Comparison of ENCODE assay signal across 10 mouse cellular contexts in the genomic region with DNA sequence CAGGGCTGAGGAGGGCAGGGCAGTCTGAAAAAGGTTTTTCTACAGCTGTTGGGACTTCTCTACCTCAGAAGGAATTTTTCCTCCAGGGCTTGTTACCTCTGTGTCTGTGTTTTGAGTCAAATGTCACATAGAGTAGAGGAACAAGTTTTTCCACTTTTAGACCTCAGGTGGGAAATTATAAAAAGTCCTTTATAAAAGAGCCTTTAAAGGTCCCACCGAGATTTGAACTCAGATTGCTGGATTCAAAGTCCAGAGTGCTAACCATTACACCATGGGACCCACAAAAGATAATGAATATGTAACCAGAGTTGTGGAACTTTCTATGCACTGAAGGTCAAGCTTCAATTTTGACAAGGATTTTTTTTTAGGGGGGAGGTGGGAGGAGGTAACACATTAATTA. TPM values are rescaled to one million over a fixed set of nuclear protein-coding genes. Genes with fewer than 3 reads are reported as not detected.
DNase-seq lines count a peak whose midpoint lies in the region; ATAC-seq and TF ChIP-seq lines count a peak whose summit lies in the region.
"Had no signal": no experiment of that assay in that cellular context is flagged by ENCODE, and none has a peak within 500 bp of the region (broad histone marks: within the 10 kb centered on the region; RNA-seq: fewer than 3 reads in every experiment).

No protein-coding gene starts in this region.

- H3K9me3 ChIP-seq in heart, embryonic 11.5 days (replicated peaks; ENCODE audit: control insufficient read depth, low read length), result no peaks in the 10 kb centered on the region
- no peaks in the 10 kb centered on the region for H3K9me3 ChIP-seq in embryonic facial prominence, embryonic 14.5 days (ENCODE audit: control insufficient read depth, low read length)
- H3K9me3 ChIP-seq in limb, embryonic 13.5 days, result no peaks in the 10 kb centered on the region
- H3K9me3 ChIP-seq: midbrain, embryonic 12.5 days had no signal

- no peak for ATAC-seq in heart, embryonic 11.5 days (replicated peaks; ENCODE audit: insufficient number of reproducible peaks, low FRiP score, low TSS enrichment)
- no peak; the same call in 1 of the 2 replicates for ATAC-seq in embryonic facial prominence, embryonic 14.5 days (ENCODE audit: low read depth)
- no peak for ATAC-seq in limb, embryonic 13.5 days (ENCODE audit: low FRiP score, low read depth)
- ATAC-seq in megakaryocyte, adult 5-6 weeks (ENCODE audit: poor library complexity, severe bottlenecking), result no peak

- no peak for TF ChIP-seq CTCF in heart, adult 2 months (IDR thresholded peaks at IDR 0.05)

- TF ChIP-seq EP300 in heart, adult 2 months (IDR thresholded peaks at IDR 0.05; ENCODE audit: insufficient read depth, low read depth, low read length), result no peak

- H3K27me3 ChIP-seq in heart, embryonic 11.5 days (ENCODE audit: control insufficient read depth, insufficient read depth, low read length), result no peaks in the 10 kb centered on the region
- no peaks in the 10 kb centered on the region; the same call in 1 of the 2 replicates for H3K27me3 ChIP-seq in heart, adult 2 months (ENCODE audit: control insufficient read depth, insufficient read depth, low read length)
- H3K27me3 ChIP-seq in embryonic facial prominence, embryonic 14.5 days (replicated peaks; ENCODE audit: control insufficient read depth, insufficient read depth, low read length), result no peaks in the 10 kb centered on the region
- peaks cover 11% of the 10 kb centered on the region for H3K27me3 ChIP-seq in limb, embryonic 13.5 days

- no peak for DNase-seq in heart, adult 2 months
- DNase-seq in 3T3-L1 (ENCODE audit: low read depth, low spot score), result peak; percentile 48
- DNase-seq in embryonic facial prominence, embryonic 14.5 days (ENCODE audit: low spot score), result peak; percentile 54
- DNase-seq in urinary bladder, postnatal 25 days (ENCODE audit: low spot score), result no peak
- no peak for DNase-seq in left cerebral cortex, postnatal 4 days

- TF ChIP-seq POLR2A in heart, adult 2 months (IDR thresholded peaks at IDR 0.05; ENCODE audit: insufficient read depth, low read depth, low read length), result no peak

- no peaks in the 10 kb centered on the region for H3K79me2 ChIP-seq in heart, adult 2 months (replicated peaks; ENCODE audit: control insufficient read depth, insufficient read depth, low read length)

- 0 out of 2 replicates have a peak overlapping the region, but pooled peaks have one; percentile 16 for H3K9ac ChIP-seq in heart, embryonic 11.5 days (ENCODE audit: low read depth, low read length)
- no peak overlapping the region for H3K9ac ChIP-seq in heart, adult 2 months (ENCODE audit: low read depth, low read length)
- H3K9ac ChIP-seq in embryonic facial prominence, embryonic 14.5 days (ENCODE audit: low read depth, low read length), result no peak overlapping the region
- H3K9ac ChIP-seq in limb, embryonic 13.5 days, result no peak overlapping the region
- H3K9ac ChIP-seq: midbrain, embryonic 12.5 days had no signal

- intact Hi-C loops in heart, adult 2 months (cut with DNase I), result no loop called here
- intact Hi-C loops in left cerebral cortex, postnatal 4 days (cut with DNase I), result loop anchor here (10.0 kb wide), 1 partner anchor 757 kb away; no protein-coding TSS in a partner anchor

- H3K36me3 ChIP-seq in heart, embryonic 11.5 days (ENCODE audit: control insufficient read depth, insufficient read depth, low read length), result no peaks in the 10 kb centered on the region
- H3K36me3 ChIP-seq in heart, adult 2 months (ENCODE audit: control insufficient read depth, insufficient read depth, low read length), result no peaks in the 10 kb centered on the region
- no peaks in the 10 kb centered on the region for H3K36me3 ChIP-seq in embryonic facial prominence, embryonic 14.5 days (ENCODE audit: control insufficient read depth, insufficient read depth, low read length)
- H3K36me3 ChIP-seq in limb, embryonic 13.5 days, result no peaks in the 10 kb centered on the region
- H3K36me3 ChIP-seq: midbrain, embryonic 12.5 days had no signal

- 11% methylated on average over 1 of the region's 1 CpGs for WGBS in heart, embryonic 11.5 days (ENCODE audit: insufficient replicate concordance)
- 13% methylated on average over 1 of the region's 1 CpGs for WGBS in heart, adult 2 months
- 2% methylated on average over 1 of the region's 1 CpGs for WGBS in embryonic facial prominence, embryonic 14.5 days
- WGBS in limb, embryonic 13.5 days, result 3% methylated on average over 1 of the region's 1 CpGs

- H3K4me3 ChIP-seq in heart, embryonic 11.5 days (ENCODE audit: low read depth, low read length), result peak overlapping the region; percentile 25
- no peak overlapping the region for H3K4me3 ChIP-seq in heart, adult 2 months
- H3K4me3 ChIP-seq in embryonic facial prominence, embryonic 14.5 days (ENCODE audit: low read depth, low read length), result no peak overlapping the region
- peak overlapping the region; percentile 22; the same call in 1 of the 2 replicates for H3K4me3 ChIP-seq in limb, embryonic 13.5 days

- no peaks in the 10 kb centered on the region; the same call in 1 of the 2 replicates for H3K4me1 ChIP-seq in heart, embryonic 11.5 days (ENCODE audit: control insufficient read depth, insufficient read depth, low read length)
- no peaks in the 10 kb centered on the region for H3K4me1 ChIP-seq in heart, adult 2 months (ENCODE audit: control insufficient read depth, insufficient read depth, low read length)
- no peaks in the 10 kb centered on the region for H3K4me1 ChIP-seq in embryonic facial prominence, embryonic 14.5 days (ENCODE audit: control insufficient read depth, insufficient read depth, low read length)
- 0 out of 2 replicates have a peak, but pooled peaks cover 3% of the 10 kb centered on the region for H3K4me1 ChIP-seq in limb, embryonic 13.5 days

- peak overlapping the region; percentile 58 for H3K4me2 ChIP-seq in heart, embryonic 11.5 days
- H3K4me2 ChIP-seq in embryonic facial prominence, embryonic 14.5 days (ENCODE audit: low read depth, low read length), result 0 out of 2 replicates have a peak overlapping the region, but pooled peaks have one; percentile 13
- peak overlapping the region; percentile 42 for H3K4me2 ChIP-seq in limb, embryonic 13.5 days (replicated peaks)
- H3K4me2 ChIP-seq: midbrain, embryonic 12.5 days had no signal

- H3K27ac ChIP-seq in heart, embryonic 11.5 days (ENCODE audit: low read depth, low read length), result no peak overlapping the region
- H3K27ac ChIP-seq in heart, adult 2 months, result no peak overlapping the region
- no peak overlapping the region for H3K27ac ChIP-seq in embryonic facial prominence, embryonic 14.5 days (replicated peaks; ENCODE audit: low read depth, low read length)
- H3K27ac ChIP-seq in limb, embryonic 13.5 days, result no peak overlapping the region
- H3K27ac ChIP-seq: midbrain, embryonic 12.5 days had no signal

RNA-seq across cellular contexts. Expression of a gene that starts 24.3 kb away (rescaled TPM):
- not detected in 2 replicates for polyA plus RNA-seq in heart, embryonic 11.5 days (2014; fragmentation: Nextera tagmentation; extraction: Ambion mirVana)
- total RNA-seq in heart, adult 2 months (2021), result not detected
- polyA plus RNA-seq in heart, adult 2 months (2012; rRNA removed), result not detected in 2 replicates
- not detected in 2 replicates for polyA plus RNA-seq in embryonic facial prominence, embryonic 14.5 days (2014; fragmentation: Nextera tagmentation; extraction: Ambion mirVana)
- not detected in 2 replicates for polyA plus RNA-seq in limb, embryonic 13.5 days (2015; fragmentation: Nextera tagmentation; extraction: Ambion mirVana)
- not detected for total RNA-seq in left cerebral cortex, postnatal 4 days (2021)
- not detected in 2 replicates for total RNA-seq in megakaryocyte, adult 5-6 weeks (2015)
- not detected in 2 replicates for total RNA-seq in megakaryocyte, adult 5-6 weeks (2017)
- polyA plus RNA-seq: midbrain, embryonic 12.5 days; spleen, adult 2 months had no signal

RNA-seq across cellular contexts. Expression of a gene that starts 43.7 kb away (rescaled TPM):
- not detected in 2 replicates for polyA plus RNA-seq in heart, embryonic 11.5 days (2014; fragmentation: Nextera tagmentation; extraction: Ambion mirVana)
- not detected for total RNA-seq in heart, adult 2 months (2021)
- not detected in 2 replicates for polyA plus RNA-seq in heart, adult 2 months (2012; rRNA removed)
- not detected in 2 replicates for polyA plus RNA-seq in embryonic facial prominence, embryonic 14.5 days (2014; fragmentation: Nextera tagmentation; extraction: Ambion mirVana)
- 0.28 and 0.52 TPM in 2 replicates for polyA plus RNA-seq in limb, embryonic 13.5 days (2015; fragmentation: Nextera tagmentation; extraction: Ambion mirVana)
- not detected for total RNA-seq in left cerebral cortex, postnatal 4 days (2021)
- total RNA-seq in megakaryocyte, adult 5-6 weeks (2015), result not detected in 2 replicates
- not detected in 2 replicates for total RNA-seq in megakaryocyte, adult 5-6 weeks (2017)
- polyA plus RNA-seq: midbrain, embryonic 12.5 days; spleen, adult 2 months had no signal

Comparison
In these comparisons a context has a peak if more than half of its experiments do, and no peak if none do; other contexts are left out.
1. H3K4me3 ChIP-seq: peak in heart, embryonic 11.5 days (single experiment) and limb, embryonic 13.5 days (single experiment); none in heart, adult 2 months (single experiment) and embryonic facial prominence, embryonic 14.5 days (single experiment).
2. DNase-seq: peak in 3T3-L1 (single experiment) and embryonic facial prominence, embryonic 14.5 days (single experiment); none in heart, adult 2 months (0 of 2), urinary bladder, postnatal 25 days (single experiment) and left cerebral cortex, postnatal 4 days (single experiment).
3. Peak in every context shown above with its lines, with median percentiles within 50 percentile points of each other: H3K4me2 ChIP-seq.